Mouse (Mus musculus) adrenal gland, adult 2 months (tissue): ENCODE results near the gene Gm11037. TPM values are rescaled to one million over a fixed set of nuclear protein-coding genes. Genes with fewer than 3 reads are reported as not detected.
"Not testable (repeated sequence)": the region's sequence is repeated elsewhere in the genome, so short reads cannot be mapped to it uniquely, and the experiment has no call there.

ENCODE experiments used
- DNase-seq: peaks from one replicate; pipeline ENCODE4 v3.0.0; 2021
- long read RNA-seq: library from polyadenylated mRNA; stranded (forward); transcript quantifications from one replicate; pipeline ENCODE4 v2.0.0, GENCODE M21; 2021
- polyA plus RNA-seq: library from polyadenylated mRNA; depleted of rRNA; stranded (reverse); fragments of >200 nt; gene quantifications from 2 replicates; pipeline ENCODE4 v1.2.3, GENCODE M21; 2012; rRNA removed
- total RNA-seq, 2 experiments: library from RNA; stranded (reverse); gene quantifications; 2 replicates each; pipeline ENCODE4 v1.2.3; 2021

The Gm11037 gene
- not detected for total RNA-seq
- not detected in 2 replicates for polyA plus RNA-seq
- long read RNA-seq = 0 reads

DNA sequence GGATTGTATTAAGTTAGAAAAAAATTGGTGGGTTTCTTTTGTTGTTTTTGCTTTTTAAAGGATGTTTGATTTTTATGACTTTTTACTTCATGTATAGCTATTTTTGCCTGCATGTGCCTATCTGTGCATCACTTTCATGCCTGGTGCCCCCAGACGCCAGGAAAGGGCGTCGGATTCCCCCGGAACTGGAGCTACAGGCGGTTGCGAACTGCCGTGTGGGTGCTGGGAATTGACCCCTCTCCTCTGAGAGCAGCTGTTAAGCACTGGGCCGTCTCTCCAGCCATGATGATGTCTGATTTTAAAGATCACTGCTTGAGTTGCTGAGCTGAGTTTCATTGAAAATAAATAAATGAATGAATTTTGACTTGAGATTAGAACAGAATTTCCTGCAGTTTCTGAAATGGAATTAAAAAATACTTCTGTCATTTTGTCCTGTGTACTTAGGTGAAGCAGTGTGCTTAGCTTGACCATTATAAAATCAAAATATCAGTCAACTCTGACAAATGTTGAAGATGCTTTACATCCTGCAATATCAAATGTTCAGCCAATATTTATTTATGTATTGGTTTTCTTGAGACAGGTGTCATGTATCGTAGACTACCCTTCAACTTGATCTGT, at the start of gene Gm11037:
Gm11037 (plus strand) TSS at position 568 of the 618 bp plus-strand sequence.
- no peak for DNase-seq

DNA sequence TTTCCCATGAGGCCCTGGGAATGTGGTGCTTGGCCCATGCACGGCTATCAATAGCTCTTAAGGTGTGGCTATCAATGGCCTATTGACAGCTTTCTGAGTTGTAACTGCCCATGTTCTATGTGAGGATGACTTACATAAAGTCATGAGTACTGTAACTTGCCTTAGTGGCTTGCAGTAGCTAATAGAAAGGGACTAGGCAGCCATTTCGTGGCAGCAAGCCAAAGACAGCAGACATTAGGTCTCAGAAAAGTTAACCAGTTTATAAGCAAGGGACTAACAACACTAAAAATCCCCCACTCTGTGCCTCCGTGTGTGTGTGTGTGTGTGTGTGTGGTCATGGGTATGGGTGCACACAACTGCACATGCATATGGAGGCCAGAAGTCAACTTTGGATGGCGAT, 49.1 kb upstream of the Gm11037 start:
- DNase-seq = no peak

DNA sequence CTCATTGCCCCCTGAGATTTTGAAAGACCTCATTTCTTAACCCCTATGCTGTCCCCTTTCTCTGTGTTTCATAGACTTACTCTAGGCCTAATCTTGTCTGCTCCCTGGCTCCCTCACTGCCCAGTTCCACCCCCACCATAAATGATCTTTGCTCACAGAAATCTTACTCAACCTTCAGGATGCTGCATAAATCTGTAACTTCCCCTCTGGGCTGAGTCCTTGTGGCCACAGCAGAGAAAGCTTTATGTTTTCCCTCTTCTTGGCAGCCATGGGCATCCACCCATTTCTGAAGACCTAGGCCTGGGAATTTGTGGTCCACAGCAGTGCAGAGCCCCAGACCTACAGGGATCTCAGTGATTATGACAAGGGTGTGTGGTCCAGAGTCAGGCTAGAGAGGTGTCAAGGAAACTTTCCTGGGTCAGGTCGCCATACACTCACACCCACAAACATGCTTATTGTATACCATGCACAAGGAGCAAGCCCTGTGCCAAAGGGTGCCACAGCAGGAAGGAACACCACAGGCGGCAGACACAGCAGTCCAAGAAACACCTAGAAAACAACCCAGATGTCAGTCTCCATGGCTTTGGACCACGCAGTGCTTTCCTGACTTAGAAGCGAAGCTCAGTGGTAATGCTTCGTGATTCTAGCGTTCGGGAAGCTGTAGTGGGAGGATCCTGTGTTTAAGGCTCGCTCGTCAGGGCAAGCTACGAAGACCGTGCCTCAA, 46.5 kb upstream of the Gm11037 start, which contains the start of gene Siglec1:
Siglec1 (minus strand) TSS at position 99 of the 724 bp plus-strand sequence.
- no peak for DNase-seq

DNA sequence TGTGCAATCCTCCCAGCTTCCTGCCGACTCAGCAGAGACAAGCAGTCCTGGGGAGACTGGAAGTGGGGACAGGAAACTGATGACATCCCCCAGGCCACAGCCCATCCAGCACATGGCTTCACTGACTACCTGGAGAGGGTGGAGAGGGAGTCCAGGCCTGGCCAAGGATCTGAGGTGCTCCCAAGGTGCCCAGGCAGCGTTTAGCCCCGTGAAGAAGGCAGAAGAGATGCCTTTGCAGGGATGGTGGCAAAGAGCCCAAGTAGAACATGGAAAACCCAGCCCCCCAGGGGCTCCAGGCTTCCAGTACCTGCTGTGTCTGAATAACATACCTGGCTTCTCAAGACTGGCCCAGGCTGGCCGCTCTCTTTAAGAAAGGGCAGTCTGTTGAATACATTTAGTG, 44.7 kb upstream of the Gm11037 start:
- no peak for DNase-seq

DNA sequence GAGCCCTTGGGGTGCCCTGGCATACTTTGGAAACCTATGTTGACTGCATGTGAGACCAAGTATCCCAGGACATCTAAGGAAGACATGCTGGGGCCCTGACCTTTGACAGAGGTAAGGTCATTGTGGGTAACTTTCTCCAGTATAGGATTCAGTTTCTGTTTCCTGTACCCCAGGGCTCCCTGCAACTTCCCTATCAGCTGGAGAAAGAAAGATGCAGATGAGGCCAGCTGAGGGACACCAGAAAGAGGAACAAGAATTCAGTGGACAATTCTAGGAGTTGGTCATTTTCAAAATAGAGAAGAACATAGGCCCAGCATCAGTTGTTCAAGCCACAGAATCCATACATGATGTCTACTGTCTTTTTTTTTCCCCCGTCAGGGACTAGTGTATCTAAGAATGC, 43.7 kb upstream of the Gm11037 start:
- DNase-seq = no peak

DNA sequence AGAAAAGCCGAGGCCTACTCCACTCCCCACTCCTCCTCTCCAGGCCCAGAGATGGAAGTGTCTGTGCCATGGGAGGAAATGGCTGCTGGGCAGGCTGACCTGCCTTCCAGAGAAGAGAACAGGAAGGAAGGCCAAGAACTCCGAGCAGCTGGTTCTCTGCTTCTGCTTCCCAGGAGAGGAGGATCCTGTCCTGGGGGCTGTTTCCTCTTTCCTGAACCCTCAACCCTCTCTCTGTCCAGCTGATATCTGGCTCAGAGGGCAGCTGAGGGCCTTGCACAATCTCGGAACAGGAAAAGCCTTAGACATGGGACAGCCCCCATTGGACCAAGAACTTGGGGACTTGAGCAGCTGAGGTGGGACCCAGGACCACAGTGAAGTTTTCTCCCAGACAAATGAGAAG, 42.4 kb upstream of the Gm11037 start:
- DNase-seq = peak; percentile 32

DNA sequence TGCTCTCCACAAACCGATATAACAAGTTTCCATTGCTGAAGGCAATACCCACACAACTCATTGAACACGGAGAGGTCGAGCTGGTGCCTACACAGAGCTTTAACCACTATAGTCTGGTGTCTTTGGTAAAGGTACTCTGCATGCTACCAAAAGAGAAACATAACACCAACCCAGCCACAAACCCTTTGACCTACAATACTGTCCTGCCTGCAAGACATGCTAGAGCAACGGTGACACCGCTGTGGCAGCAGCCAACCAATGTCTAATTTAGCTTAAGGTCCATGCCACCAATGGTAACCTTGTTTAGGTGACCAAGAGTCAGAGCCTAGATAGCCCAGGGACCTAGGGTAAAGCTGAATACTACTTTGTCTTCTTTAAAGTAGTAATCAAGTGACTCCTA, 39.7 kb upstream of the Gm11037 start:
- no peak for DNase-seq

DNA sequence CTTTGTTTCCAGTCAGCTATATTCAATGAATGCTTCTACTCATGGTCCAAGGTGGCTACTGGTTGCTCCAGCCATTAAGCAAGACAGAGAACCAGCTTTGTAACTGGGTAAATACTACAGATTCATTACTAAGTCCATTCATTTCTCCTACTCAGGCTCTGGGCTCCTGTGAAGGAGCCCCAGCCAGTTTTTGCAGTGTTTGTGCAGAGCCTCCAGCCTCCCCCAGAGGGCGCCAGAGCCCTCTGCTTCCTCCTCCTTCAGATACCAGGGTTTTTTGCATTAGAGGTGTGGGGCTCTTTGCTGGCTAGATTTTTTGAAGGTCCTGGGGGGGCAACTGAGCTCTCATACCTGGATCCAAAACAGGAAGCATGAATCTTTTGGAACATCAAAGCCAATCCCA, 38.5 kb upstream of the Gm11037 start:
- peak; percentile 75 for DNase-seq

DNA sequence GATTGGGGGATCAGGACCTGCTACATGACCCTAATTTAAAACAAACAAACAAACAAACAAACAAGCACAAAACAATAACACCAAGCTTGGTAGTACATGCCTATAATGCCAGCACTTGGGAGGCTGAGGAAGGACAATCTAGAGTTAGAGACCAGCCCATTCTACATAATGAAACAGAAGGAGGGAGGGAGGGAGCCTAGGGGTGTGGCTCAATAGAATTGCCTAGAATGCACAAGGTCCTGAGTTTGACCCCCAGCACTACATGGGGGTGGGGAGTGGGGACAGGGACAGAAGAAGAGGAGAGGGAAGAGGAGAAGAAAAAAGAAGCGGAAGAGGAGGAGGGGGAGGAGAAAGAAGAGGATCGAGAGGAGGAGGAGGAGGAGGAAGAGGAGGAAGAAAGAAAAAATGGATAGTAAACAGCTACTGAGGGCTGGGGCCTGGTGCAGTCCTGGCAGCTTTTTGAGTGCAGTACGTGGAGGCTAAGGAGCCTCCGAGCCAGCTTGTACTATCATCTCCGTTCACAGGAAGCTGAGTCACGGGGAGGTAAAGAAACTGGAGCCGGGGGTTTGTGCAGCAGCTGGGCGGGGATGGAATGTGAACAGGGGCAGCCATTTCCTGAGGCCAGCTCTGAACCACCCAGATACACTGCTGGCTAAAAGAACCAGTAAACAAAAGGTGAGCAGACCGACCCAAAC, 37.0 kb upstream of the Gm11037 start:
- peak; percentile 57 for DNase-seq

DNA sequence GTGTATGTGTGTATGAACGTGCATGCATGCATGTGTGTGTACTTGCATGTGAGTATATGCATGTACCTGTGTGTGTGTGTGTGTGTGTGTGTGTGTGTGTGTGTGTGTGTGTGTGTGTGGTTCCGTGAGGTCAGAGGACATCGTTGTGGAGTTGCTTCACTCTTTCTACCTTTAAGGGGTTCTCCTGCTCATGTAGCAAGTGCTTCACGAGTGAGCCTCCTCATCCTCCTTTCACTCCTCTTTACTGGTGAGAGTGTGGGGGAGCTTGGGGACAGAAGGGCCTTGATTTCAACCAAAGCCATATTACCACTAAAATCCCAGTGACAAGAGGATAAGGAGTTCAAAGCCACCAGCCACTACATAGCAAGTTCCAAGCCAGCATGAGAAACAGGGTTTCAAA, 36.2 kb upstream of the Gm11037 start:
- DNase-seq = no peak

DNA sequence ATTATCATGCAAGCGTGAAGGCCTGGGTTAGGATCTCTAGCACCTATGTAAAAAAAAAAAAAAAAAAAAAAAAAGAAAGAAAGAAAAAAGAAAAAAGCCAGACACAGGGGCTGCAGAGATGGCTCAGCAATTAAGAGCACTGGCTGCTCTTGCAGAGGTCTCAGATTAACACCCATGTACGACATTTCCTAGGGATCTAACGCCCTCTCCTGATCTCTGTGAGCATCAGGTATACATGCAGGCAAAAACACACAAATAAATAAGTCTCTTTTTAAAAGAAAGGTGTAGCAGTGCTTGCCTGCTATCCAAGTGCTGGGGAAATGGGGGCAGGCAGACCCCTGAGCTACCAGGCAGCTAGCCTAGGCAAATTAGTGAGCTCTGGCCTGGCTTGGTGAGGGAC, 31.8 kb upstream of the Gm11037 start:
- no peak for DNase-seq

DNA sequence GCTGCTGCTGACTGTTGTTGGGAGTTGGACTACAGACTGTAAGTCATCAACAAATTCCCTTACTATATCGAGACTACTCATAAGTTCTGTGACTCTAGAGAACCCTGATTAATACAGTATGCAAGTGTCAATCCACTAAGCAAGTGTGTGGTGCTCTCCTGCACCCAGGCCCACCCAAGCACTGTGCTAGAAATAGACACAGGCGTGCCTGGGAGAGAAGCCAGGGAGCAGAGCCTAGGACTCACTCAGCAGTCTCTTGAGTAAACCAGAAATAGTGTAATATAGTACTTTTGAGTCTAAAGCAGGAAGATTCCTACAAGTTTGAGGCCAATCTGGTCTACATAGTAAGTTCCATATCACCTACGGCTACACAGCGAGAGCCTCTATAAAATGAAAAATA, 29.3 kb upstream of the Gm11037 start:
- DNase-seq = no peak

DNA sequence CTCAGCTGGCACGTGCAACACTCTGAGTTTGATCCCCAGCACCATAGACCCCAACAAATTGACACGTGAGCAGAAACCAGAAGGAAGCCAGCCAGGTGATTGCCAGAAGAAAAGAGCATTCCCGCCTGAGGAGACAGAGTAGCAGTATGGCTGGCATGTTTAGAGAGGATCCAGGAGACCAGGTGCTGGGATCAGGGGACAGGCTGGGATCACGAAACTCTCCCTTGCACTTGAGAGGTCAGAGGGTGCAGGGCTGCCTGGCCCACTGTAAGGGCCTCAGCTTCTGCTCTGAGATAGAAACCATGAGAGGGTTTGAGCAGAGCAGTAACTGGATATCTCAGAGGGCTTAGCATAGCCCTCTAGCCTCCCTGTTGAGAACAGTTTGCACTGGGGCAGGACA, 28.2 kb upstream of the Gm11037 start:
- DNase-seq = not testable (repeated sequence)

DNA sequence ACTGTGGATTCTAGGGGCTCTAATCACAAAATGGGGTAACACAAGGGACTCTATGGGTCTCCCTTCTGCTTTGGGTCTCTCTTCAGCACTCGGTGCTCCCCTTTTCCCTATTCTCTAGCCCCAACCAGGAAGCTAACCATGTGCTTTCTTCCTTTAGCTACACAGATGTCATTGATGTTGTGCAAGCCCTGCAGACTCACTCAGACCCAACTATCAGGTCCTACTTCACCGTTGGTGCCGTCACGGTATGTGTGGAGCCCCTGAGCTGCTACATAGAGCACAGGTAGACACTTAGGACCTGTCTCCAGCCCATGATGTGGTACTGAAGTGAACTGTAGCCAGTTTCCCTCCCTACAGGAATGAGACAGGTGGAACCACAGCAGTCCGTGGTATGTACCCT, 27.3 kb upstream of the Gm11037 start:
- DNase-seq = no peak

DNA sequence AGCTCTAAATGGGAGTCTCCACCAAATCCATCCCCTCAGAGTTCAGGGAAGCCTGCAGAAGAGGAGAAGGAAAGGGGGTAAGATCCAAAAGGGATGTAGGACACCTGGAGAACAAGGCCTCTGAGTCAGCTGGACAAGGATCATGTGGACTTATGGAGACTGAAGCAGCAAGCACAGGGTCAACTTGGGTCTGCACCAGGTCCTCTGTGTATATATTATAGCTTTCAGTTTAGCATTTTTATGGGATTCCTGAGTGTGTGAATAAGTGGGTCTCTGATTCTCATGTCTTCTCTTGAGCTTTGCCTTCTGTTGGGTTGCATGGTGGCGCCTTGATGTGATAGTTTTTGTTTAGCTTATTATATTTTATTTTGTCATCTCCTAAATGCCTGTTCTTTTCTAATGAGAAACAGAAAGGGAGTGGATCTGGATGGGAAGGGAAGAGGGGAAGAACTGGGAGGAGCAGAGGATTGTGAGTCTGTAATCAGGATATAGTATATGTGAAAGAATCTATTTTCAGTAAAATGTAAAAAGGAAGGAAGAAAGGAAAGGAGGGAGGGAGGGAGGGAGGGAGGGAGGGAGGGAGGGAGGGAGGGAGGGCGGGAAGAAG, 14.2 kb upstream of the Gm11037 start:
- no peak for DNase-seq

DNA sequence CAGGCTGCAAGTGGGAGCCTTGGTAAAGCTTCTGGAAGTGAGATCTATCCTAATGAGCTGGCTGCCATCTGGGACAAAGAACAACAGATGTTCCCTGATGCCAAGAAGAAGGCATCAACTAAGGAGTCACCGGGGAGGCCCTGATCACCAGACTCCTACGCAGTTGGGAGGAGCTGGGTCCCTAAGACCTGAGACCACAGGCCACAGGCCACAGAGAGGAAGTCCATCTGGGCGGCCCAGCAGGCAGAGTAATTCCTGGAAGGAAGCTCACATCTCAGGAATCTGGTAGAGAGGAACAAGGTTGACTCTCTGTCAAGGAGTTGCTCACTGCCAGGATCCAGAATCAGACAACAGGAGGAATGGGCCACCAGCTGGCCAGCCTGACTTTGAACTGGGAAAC, 9.1 kb upstream of the Gm11037 start:
- DNase-seq = no peak

DNA sequence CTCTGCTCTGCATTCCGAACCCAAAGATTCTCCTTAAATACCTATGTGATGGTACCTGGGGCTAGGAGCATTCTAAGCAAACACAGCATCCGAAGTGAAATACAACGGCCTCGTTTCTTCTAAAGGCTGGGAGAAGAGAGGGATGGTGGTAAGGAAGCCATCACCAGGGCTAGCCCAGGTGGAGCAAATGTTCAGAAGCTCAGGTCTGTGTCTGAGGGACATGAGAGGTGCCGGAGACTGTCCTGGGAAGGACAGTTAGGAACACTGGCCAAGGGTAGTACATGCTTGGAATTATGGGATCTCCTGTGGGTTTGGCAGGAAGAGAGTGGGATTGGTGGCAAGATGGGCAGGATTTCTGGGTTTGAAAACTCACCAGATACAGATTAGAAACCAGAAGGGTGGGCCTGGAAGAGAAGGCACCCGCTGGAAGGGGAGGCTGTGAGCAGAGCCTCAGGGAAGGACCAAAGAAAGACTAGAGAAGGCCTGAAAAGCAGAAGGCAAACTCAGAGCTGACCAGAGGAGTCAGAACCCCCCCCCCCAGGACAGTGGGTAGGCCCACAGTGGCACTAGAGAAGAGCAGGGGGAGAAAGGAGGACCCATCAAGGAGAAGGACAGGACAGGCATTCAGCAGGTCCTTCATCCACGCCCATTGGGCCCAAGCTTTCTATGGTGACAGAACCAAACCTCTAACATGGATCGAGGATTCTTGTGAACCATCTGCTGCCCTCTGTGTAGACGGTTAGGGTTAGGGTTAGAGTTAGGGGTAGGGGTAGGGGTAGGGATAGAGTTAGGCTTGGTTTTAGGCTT, 7.9 kb upstream of the Gm11037 start:
- no peak for DNase-seq

DNA sequence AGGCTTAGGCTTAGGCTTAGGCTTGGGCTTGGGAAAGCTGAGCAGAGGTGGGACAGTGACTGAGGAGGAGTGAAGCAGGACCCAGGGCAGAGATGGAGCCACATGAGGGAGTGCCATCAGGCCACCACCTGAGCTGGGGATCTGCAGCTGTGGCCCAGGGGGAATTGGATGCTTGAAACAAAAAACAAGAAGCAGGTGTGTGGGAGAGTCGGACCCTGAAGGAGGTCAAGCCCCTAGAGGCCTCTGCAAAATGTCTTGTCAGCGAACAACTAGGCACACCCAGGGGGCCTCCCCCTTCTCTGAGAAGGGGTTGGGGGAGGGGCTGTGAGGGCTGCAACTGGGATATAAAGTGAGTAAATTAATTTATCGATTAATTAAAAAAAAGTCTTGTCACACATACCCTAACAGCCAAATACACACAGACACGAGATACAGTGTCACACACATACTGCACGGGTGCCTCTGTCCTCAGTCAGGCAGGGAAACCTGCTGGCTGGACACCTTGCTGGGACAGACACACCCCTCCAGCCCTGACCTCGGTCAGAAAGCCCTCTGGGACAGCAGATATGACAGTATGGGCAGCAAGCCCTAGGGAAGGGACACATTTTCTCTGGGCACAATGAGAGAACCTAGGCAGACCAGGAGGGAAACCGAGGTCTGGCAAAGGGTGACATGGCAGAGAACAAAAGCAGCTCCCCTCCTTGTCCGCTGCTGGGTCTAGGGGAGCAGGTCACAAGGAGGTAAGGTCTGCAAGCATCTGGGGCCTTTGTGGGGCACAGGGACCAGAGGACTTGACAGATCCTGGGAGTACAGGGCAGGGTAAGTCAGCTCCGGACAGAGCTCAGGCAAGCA, 7.1 kb upstream of the Gm11037 start:
- DNase-seq = no peak

DNA sequence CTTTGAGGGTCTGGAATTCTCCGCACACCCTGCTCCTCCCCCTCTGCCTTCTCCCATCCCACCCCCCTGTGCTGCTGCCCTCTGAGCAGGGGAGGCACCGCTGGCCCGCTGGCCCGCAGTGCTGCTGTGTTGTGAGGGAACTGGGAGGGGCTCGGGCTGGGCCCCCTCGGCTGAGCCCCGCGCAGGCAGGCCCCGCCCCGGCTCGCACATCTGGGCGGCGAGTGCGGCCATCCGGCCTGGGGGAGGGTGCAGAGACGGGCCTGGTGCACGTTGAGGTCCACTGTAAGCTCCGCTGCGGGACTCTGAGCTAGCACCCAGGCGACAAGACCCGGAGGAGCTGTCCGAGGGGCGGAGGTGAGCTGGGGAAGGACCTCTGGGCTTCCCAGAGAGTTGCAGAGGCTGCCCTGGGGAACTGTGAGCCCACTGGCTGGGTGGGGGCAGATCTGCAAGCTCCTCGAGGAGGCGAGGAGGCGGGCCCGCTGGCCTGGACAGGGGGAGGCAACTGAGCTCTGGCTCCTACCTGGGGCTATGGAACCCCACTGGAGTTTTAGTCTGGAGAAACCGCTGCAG, 6.1 kb upstream of the Gm11037 start, which contains the start of gene Hspa12b:
Hspa12b (plus strand) TSS at position 120 of the 570 bp plus-strand sequence.
- peak; percentile 65 for DNase-seq

DNA sequence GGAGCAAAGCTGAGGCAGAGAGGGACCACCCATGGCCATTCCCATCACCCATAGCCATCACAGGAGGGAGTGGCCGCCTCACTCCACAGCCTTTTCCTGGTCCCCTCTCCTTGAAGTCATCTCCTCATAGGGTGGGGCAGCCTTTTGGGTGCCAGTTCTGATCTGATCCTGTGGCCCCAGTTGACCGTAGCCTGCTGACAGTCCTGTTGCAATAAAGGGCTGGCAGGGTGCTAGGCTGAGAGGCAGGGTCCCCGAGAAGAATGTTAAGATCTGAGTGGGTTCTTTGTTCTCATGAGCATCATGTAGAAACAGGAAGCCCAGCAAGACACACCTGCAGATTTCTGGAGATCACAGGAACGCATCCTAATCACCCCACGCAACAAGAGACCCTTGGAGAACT, 5.1 kb upstream of the Gm11037 start:
- DNase-seq = no peak
